Mouse (Mus musculus) urinary bladder, postnatal 10 days (tissue): ENCODE measurements around the gene Odf2l.

ENCODE experiments used
- DNase-seq: peaks from one replicate; pipeline ENCODE4 v3.0.0; 2022; ENCODE audit warnings: low spot score

Gene Odf2l

DNA sequence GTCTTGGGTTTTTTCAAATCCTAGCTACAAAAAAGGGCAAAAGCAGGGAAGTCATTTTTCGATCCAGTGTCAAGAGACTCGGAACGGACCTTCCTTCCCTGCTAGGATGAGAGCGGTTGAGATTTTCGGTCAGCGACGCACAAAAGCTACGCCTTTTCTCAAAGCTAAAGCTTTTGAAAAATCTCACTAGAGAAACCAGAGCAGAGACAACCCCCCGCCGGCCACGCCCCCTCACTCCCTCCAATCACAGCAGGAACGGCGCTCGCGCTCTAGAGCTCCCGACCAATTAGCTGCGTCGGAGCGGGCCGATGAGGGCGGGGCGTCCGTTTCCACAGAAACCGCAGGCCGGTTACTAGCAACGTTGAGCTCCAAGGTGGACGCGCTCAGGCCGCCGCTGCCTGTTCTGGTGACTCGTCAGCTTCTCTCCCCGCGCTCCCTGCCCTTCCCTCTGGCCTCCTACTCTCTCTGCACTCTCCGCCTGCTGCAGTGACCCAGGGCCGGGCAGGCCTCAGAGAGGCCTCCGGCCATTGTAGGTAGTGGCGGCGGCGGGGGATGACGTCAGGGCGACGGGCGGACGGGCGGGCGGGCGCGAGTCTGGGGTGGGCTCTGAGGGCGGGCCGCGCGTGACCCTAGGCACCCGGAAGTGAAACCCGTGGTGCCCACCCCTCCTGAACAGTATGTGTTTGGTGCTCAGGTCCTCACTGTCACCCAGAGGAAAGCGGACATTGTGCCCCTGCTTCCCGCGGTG lies at the start of gene Odf2l:
Odf2l (plus strand) TSS at position 335 of the 748 bp plus-strand sequence.
- peak; percentile 94 for DNase-seq

DNA sequence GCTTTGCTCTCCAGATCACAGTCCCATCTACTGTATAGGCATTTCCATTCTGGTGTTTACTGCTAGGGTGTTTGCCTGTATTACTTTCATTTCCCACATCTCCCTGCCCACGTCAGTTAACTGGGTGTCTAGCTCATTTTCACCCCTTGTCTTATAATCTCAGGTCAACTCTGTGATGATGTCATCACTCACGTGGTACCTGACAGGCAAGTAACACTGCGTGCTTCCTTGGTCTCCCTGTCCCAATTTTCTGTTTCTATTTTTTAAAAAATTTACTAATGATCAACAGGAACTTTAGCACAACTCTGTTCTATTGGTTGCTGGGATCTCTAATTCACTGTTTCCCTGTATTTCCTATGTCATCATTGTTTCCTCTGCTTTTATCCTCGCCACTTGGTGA lies 49.4 kb upstream of the Odf2l start:
- DNase-seq, result no peak

DNA sequence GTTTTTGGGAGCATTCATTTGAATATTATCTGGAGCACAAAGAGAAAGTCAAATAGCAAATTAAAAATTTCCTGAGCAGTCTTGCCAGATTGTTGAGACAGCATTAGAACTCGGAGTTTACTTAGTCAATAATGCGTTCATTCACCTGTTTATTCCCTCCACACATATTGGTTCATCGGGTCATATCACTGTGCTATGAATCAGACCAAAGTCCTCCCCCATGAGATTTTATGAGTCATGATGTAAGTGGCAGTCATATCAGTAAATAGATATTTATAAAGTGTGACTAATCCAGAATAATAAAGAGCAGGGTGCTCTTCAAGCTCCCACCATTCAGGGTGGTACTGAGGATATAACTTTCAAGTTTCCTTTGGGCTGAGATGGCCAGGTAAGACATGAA lies 46.0 kb upstream of the Odf2l start:
- DNase-seq, result no peak

DNA sequence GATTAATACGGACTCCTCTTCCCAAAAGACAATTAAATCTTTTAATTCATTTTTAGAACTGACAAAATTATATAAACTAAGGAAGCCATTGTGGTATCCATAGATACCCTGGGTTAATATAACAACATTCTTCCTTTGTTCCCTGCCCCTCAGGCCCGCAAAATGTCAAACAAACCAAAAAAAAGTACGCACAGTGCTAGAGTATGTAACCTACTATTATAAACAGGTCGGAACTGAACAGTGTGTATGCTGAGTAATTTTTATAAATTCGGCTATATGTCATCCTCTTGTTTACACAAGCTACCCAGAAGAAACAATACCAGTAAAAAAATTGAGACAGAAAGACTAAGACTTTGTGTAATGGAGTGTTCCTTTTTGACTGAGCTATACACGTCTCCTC lies 40.0 kb upstream of the Odf2l start:
- no peak for DNase-seq

GRCm38 (mm10) chr3:145080904-145081303 lies 37.5 kb upstream of the Odf2l start:
- no peak for DNase-seq

DNA sequence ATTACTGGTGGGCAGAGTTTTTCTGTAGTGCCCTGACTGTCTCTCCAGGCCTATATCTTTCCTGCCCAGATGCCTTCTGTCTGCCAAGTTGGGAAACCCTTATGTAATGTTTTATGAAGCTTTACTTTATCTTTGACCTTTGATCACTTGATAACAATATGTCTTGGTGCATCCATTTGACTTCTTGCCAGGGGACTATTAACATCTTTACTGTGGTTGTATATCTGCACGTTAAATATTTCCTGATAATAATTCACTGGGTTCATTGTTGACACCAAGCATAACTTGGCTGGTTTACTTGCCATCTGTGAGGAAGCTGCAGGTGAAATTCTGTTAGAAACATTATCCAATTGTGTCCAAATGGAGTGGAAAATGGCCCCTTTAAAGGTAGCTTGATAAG lies 35.3 kb upstream of the Odf2l start:
- DNase-seq, result no peak

DNA sequence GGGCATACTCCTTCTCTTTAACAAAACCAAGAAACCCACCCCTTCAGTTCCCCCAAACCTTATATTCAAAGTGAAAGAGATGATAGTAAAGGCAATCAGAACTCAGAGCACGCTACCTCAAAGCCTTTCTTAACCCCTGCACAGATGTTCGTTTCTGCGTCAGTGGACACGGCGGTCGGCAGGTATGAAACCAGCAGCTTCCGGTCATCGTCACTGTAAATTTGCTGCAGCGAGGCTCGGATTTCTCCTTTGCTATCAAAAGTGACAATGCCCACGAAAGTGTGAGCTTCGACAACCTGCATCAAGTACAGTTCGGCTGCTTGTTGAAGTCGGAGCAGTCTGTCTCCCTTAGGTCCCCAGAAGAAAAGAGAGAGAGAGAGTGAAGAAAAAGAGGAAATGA lies 32.2 kb upstream of the Odf2l start:
- no peak for DNase-seq

- DNase-seq, result no peak
These were observed 30.4 kb upstream of the Odf2l start for GRCm38 (mm10) chr3:145087857-145088598.

GRCm38 (mm10) chr3:145099291-145099690 lies 19.1 kb upstream of the Odf2l start, which contains the start of gene Clca2:
TSS of gene Clca2 (minus strand) at chr3:145099443.
- no peak for DNase-seq

- DNase-seq, result no peak
These were observed 16.4 kb upstream of the Odf2l start for GRCm38 (mm10) chr3:145101891-145102555.

GRCm38 (mm10) chr3:145103321-145103720 lies 15.1 kb upstream of the Odf2l start:
- no peak for DNase-seq

DNA sequence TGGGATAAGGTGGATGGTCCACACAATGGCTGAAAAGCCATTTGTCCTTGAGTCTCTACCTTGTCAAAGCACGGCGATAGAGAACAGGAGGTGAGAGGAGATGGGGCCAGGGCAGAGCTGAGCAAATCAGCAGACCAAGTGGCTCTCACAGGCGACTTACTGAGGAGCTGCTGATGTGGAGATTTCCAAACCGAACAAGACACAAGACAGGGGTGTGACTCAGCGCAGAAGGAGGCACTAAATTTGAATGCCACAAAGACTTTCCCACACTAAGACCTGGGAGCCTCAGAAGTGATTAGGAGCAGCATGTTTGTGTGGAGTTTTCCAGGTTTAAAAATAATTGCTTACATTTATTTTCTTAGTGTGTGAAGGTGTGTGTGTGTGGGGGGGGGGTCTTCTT lies 14.6 kb upstream of the Odf2l start:
- no peak for DNase-seq

DNA sequence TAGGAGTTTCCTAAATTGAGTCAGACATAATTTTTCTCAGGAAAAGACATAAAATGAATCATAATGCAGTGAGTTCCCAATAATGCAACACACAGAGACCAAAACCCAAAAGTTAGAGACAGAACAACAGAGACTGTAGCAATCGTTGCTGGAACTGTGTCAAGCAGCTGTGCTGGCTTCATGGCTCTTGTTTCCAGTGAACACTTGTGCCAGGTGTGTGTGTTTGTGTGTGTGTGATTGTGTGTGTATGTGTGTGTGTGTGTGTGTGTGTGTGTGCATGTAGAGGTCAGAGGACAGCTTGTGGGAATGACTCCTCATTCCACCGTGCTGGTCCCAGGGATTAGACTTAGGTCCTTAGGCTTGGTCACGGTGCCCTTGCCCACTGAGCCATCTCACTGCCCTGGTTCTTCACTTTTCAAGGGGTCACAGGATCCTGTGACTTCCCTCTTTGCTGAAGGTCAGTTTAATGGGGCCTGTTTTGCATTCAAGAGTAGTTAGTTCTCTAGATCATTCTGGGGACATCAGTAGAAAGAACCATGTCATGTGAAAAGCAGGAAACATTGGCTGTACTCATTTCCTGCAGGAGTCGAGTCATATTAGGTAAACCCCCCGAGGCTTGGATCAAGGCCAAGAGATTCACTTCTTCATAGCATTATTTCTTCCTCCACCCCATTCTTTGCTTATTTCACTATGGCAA lies 13.2 kb upstream of the Odf2l start:
- no peak for DNase-seq

DNA sequence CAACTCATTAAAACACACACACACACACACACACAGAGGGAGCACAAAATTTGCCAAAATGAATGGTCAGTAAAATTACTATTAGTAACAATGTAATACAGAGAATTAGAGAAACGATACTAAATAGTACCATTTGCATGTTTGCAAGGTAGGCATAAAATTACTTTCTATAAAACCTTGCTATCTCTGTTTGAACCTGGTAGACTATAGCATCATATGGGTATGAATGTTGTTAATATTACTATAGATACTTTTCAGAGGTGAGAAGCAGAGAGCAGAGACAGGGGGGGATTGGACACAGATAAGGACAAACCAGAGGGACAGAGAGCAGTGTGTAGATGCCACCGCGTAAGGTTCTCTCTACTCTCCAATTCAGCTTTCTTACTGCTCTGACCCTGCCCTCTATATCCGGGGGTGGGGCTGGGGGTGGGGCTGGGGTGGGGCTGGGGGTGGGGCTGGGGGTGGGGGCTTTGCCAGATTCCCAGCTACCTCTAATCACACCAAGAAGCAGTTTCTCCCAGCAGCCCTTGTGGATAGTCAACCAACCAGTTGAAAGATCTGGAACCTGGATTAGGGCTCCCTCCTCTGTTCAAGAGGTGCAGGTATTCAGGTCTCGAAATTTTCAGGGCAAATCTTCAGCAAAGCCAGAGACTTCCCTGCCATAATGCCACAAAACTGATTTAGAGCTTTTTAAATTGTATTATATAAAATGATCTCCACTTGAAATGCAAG lies 12.4 kb upstream of the Odf2l start:
- DNase-seq, result no peak

- DNase-seq, result no peak
These were observed 3.2 kb upstream of the Odf2l start for GRCm38 (mm10) chr3:145115169-145115568.

DNA sequence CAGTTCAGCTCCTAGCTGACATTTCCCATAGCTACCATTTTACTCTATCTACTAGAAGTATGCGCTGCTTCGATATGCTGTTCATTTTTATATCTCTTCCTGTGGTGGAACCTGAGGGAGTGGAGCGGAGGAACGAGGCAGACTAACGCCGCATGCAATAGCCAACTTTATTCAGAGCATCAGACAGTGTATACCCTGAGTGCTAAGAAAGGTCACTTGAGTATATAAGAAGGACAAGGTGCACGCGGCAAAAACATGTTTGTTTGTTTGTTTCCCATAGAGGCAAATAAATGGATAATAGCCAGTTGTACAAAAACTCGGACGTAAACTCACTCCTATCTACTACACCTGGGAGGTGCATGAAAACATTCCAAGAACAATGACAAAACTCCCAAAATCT lies 751 bp upstream of the Odf2l start:
- DNase-seq, result no peak

DNA sequence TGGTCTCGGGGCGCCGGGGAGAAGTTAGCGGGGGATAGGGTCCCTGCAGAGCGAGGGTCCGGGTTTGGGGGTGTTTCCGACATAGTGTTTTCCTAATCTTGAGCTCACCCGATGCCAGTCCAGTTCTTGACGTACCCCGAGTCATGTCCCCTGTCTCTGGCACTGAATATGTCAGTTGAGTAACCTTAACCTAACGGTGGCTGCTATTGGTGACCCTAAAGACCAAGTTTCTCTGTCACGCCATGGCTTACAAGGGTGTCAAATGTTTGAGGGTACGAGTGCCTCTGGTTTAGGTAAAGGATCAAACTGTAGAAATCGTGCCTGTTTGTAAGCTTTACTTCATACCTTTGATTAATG lies 592 bp downstream of the Odf2l start:
- no peak for DNase-seq

DNA sequence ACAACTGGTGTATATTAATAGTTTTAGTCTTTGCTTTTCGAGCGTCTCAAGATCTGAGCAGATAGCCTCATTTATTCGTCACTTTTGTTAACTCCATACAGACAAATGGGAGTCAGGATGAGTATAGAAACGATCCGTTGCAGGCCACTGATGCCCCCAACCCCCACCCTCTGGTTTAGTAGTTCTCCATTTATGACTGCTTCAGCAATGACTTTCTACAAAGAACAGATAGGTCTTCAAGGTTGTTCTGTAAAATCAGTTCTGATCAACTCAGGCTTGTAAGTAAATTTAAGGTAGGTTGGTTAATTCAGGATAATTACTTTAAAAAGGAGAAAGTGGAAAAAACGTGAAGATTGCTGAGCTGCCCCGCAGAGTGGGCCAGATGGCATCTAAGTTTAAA lies 1.0 kb downstream of the Odf2l start:
- no peak for DNase-seq

GRCm38 (mm10) chr3:145126618-145127017 lies 8.2 kb downstream of the Odf2l start:
- no peak for DNase-seq

- DNase-seq, result no peak
These were observed 11.0 kb downstream of the Odf2l start for GRCm38 (mm10) chr3:145129356-145129755.

DNA sequence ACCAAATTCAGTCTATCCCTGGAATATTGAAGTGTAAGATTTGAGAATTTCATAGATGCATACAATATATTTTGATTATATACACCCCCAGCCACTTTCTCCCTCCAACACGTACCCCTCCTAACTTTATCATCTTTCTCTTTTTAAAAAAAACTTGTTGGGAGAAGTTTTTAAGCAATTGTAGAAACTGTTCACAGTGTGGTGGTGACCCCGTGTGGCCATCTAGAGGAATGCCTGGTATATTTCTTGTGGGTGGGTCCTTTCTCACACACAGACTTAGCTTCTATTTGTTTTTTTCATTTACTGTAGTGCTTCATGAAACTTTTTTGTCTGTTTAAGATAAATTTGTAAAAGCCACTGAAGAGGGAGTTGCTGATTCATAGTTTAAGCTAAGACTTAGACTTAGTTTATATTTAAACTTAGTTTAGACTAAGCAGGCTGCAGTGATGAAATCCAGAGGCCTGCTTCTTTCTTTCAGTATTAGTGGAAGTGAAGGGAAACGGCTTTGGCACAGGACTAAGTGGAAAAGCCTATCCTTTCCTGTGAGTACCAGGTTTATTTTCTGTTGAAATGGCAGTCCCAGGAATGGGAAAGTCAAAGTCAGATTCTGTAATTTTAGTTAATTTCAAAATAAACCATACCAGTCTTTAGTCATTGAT lies 13.0 kb downstream of the Odf2l start:
- DNase-seq, result no peak
